In the genomic region with DNA sequence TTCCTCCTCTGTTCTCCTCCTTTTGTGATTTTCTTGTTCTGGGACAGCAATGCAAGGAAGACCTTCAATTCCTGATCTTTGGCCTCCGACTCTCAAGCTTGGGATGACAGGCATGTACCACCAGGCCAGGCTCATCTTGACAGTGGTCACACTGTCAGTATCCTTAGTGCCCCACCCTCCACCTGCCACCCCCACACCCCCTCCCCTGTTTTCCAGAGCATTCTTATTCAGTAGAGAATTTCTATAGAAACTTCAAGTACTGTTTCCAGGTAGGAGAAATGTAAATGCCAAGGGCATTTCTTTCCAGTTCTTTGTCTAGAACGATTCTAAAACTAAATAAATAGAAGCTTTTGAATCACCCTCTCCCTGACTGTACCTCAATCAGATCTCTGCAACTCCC, we compare ENCODE assay signal across 22 mouse cellular contexts.
"Had no signal": no experiment of that assay in that cellular context is flagged by ENCODE, and none has a peak within 500 bp of the region (broad histone marks: within the 10 kb centered on the region; RNA-seq: fewer than 3 reads in every experiment).

No protein-coding gene starts in this region.

- H3K4me3 ChIP-seq: heart, adult 2 months; heart, embryonic 12.5 days; hindbrain, embryonic 13.5 days; hindbrain, embryonic 15.5 days; kidney, embryonic 15.5 days; limb, embryonic 13.5 days; limb, embryonic 15.5 days; liver, embryonic 13.5 days had no signal

- H3K4me2 ChIP-seq: heart, embryonic 12.5 days; hindbrain, embryonic 13.5 days; hindbrain, embryonic 15.5 days; kidney, embryonic 15.5 days; limb, embryonic 13.5 days; limb, embryonic 15.5 days; liver, embryonic 13.5 days had no signal

- DNase-seq: gastrocnemius, postnatal 14 days; gastrocnemius, postnatal 36 days; heart, adult 2 months; heart, postnatal 10 days; kidney, adult 11 months; kidney, adult 2 months; kidney, adult 9 months; kidney, postnatal 14 days; kidney, postnatal 36 days; layer of hippocampus, adult 9-11 months; layer of hippocampus, postnatal 36 days; left cerebral cortex, postnatal 4 days; liver, embryonic 13.5 days had no signal

- H3K27ac ChIP-seq: heart, adult 2 months; hindbrain, embryonic 13.5 days; hindbrain, embryonic 15.5 days; hindbrain, postnatal 0 days; kidney, embryonic 15.5 days; kidney, postnatal 0 days; limb, embryonic 13.5 days; limb, embryonic 15.5 days; liver, embryonic 13.5 days had no signal

- H3K36me3 ChIP-seq: heart, embryonic 12.5 days; hindbrain, embryonic 13.5 days; hindbrain, embryonic 15.5 days; kidney, embryonic 15.5 days; limb, embryonic 13.5 days; limb, embryonic 15.5 days; liver, embryonic 13.5 days had no signal

- ATAC-seq: hindbrain, postnatal 0 days; intestine, embryonic 16.5 days had no signal

- H3K9ac ChIP-seq: heart, embryonic 12.5 days; hindbrain, embryonic 13.5 days; hindbrain, embryonic 15.5 days; kidney, embryonic 15.5 days; limb, embryonic 13.5 days; limb, embryonic 15.5 days; liver, embryonic 13.5 days had no signal

- H3K27me3 ChIP-seq: heart, embryonic 12.5 days; hindbrain, embryonic 13.5 days; hindbrain, embryonic 15.5 days; kidney, embryonic 15.5 days; limb, embryonic 13.5 days; limb, embryonic 15.5 days; liver, embryonic 13.5 days had no signal

- H3K9me3 ChIP-seq: heart, embryonic 12.5 days; hindbrain, embryonic 13.5 days; hindbrain, embryonic 15.5 days; kidney, embryonic 15.5 days; limb, embryonic 13.5 days; limb, embryonic 15.5 days; liver, embryonic 13.5 days had no signal
